Mouse (Mus musculus) embryonic stem cell, embryonic (primary cell): ENCODE measurements around the gene Alpk3.
"Not testable (repeated sequence)": the region's sequence is repeated elsewhere in the genome, so short reads cannot be mapped to it uniquely, and the experiment has no call there.

Source experiments
- CTCF ChIA-PET, 4 experiments: fragments of 300-600 bp in 2 of 4; fragments of 350-600 bp in 2 of 4; sonication (Branson Sonifier 250); formaldehyde crosslinking; loops; one replicate each; lab custom pipeline; 2022; ENCODE audit warnings: inconsistent platforms in 2 of 4; lab: Charles Lee
- POLR2A ChIA-PET, 4 experiments: fragments of 300-600 bp in 2 of 4; fragments of 350-600 bp in 2 of 4; sonication (Branson Sonifier 250); formaldehyde crosslinking; loops; one replicate each; lab custom pipeline; 2022; ENCODE audit warnings: antibody characterized with exemption in 4 of 4, inconsistent platforms in 1 of 4; lab: Charles Lee

Alpk3 gene

GRCm38 (mm10) chr7:81133941-81134340 is 76.5 kb downstream of the Alpk3 start:
- ChIA-PET CTCF (interaction anchor here (0.5 to 1.0 kb wide), 8 partner anchors 11 to 1557 kb away, joined by 3 to 6 read pairs (median 4); no protein-coding TSS in a partner anchor), POLR2A (interaction anchor here (0.5 to 10.6 kb wide), 31 partner anchors 8 to 629 kb away, joined by 3 to 176 read pairs (median 5); partner anchors contain the start of gene Ramac (in 1 of the 4))

- ChIA-PET POLR2A (interaction anchor here (0.5 to 10.6 kb wide), 33 partner anchors 9 to 628 kb away, joined by 3 to 176 read pairs (median 4); partner anchors contain the start of gene Ramac (in 1 of the 4)), CTCF (interaction anchor here (0.5 to 1.0 kb wide), 9 partner anchors 12 to 1558 kb away, joined by 3 to 6 read pairs (median 3); no protein-coding TSS in a partner anchor)
Measured at GRCm38 (mm10) chr7:81134614-81135067, 77.2 kb downstream of the Alpk3 start.

- CTCF ChIA-PET = interaction anchor here in 2 of 4 experiments (0.6 to 1.5 kb wide), 7 partner anchors 17 to 280 kb away, joined by 3 to 7 read pairs (median 4); partner anchors contain the start of gene Slc28a1 (in 1 of the 2)
- POLR2A ChIA-PET = interaction anchor here (0.6 to 10.6 kb wide), 51 partner anchors 9 to 626 kb away, joined by 3 to 176 read pairs (median 4); partner anchors contain the start of genes Slc28a1 (in 2 of the 4), Wdr73 (in 2 of the 4), Ramac (in 1 of the 4) and Rps17 (in 1 of the 4)
Measured at GRCm38 (mm10) chr7:81137292-81137691, 79.9 kb downstream of the Alpk3 start.

- ChIA-PET POLR2A (interaction anchor here in 3 of 4 experiments (0.6 to 10.6 kb wide), 13 partner anchors 7 to 238 kb away, joined by 3 to 176 read pairs (median 4); partner anchors contain the start of gene Wdr73 (in 1 of the 3)), CTCF (no interaction called here)
Measured at GRCm38 (mm10) chr7:81139100-81139499, 81.7 kb downstream of the Alpk3 start.

- ChIA-PET POLR2A (interaction anchor here in 3 of 4 experiments (0.7 to 10.6 kb wide), 12 partner anchors 11 to 431 kb away, joined by 3 to 176 read pairs (median 4); partner anchors contain the start of genes Wdr73 (in 1 of the 3) and Whamm (in 1 of the 3)), CTCF (no interaction called here)
Measured at GRCm38 (mm10) chr7:81139671-81140404, 82.4 kb downstream of the Alpk3 start.

- CTCF ChIA-PET = interaction anchor here in 3 of 4 experiments (0.7 to 2.3 kb wide), 9 partner anchors 13 to 284 kb away, joined by 3 to 9 read pairs (median 3); no protein-coding TSS in a partner anchor
- POLR2A ChIA-PET = interaction anchor here (0.5 to 10.6 kb wide), 135 partner anchors 9 to 1482 kb away, joined by 3 to 176 read pairs (median 4); partner anchors contain the start of genes Rps17 (in 3 of the 4), Sec11a (in 3 of the 4), Alpk3 (in 2 of the 4) and Ramac (in 2 of the 4)
Measured at GRCm38 (mm10) chr7:81141541-81141940, 84.1 kb downstream of the Alpk3 start.

- POLR2A ChIA-PET = interaction anchor here (0.6 to 10.6 kb wide), 12 partner anchors 9 to 80 kb away, joined by 3 to 176 read pairs (median 4); no protein-coding TSS in a partner anchor
- CTCF ChIA-PET = not testable (repeated sequence)
Measured at GRCm38 (mm10) chr7:81143056-81143455, 85.7 kb downstream of the Alpk3 start.

- POLR2A ChIA-PET = interaction anchor here in 3 of 4 experiments (0.8 to 7.0 kb wide), 8 partner anchors 8 to 188 kb away, joined by 3 to 176 read pairs (median 12); no protein-coding TSS in a partner anchor
- CTCF ChIA-PET = no interaction called here
Measured at GRCm38 (mm10) chr7:81149759-81150158, 92.4 kb downstream of the Alpk3 start.

GRCm38 (mm10) chr7:81151216-81151615 is 93.8 kb downstream of the Alpk3 start:
- CTCF ChIA-PET = no interaction called here
- POLR2A ChIA-PET = interaction anchor here (0.7 to 7.0 kb wide), 55 partner anchors 10 to 1023 kb away, joined by 3 to 176 read pairs (median 4); partner anchors contain the start of genes Nmb (in 1 of the 4), Sec11a (in 1 of the 4), Wdr73 (in 1 of the 4) and Zfp592 (in 1 of the 4)

- CTCF ChIA-PET = no interaction called here
- POLR2A ChIA-PET = interaction anchor here in 3 of 4 experiments (0.6 to 7.0 kb wide), 35 partner anchors 8 to 910 kb away, joined by 3 to 176 read pairs (median 6); partner anchors contain the start of genes Zscan2 (in 2 of the 3), Sec11a (in 1 of the 3), Wdr73 (in 1 of the 3) and Zfp592 (in 1 of the 3)
Measured at GRCm38 (mm10) chr7:81152306-81152705, 94.9 kb downstream of the Alpk3 start.

GRCm38 (mm10) chr7:81152826-81153225 is 95.4 kb downstream of the Alpk3 start:
- CTCF ChIA-PET = interaction anchor here in 2 of 4 experiments (0.6 to 1.2 kb wide), 5 partner anchors 12 to 299 kb away, joined by 3 to 4 read pairs (median 3); no protein-coding TSS in a partner anchor
- POLR2A ChIA-PET = interaction anchor here (0.5 to 7.0 kb wide), 40 partner anchors 11 to 1611 kb away, joined by 3 to 176 read pairs (median 6); partner anchors contain the start of genes Wdr73 (in 1 of the 4), Zfp592 (in 1 of the 4) and Zscan2 (in 1 of the 4)

GRCm38 (mm10) chr7:81153327-81153726 is 95.9 kb downstream of the Alpk3 start:
- POLR2A ChIA-PET = interaction anchor here (0.5 to 7.0 kb wide), 52 partner anchors 8 to 1611 kb away, joined by 3 to 176 read pairs (median 5); partner anchors contain the start of genes Slc28a1 (in 1 of the 4), Wdr73 (in 1 of the 4) and Zscan2 (in 1 of the 4)
- CTCF ChIA-PET = interaction anchor here in 2 of 4 experiments (0.6 to 1.2 kb wide), 9 partner anchors 13 to 300 kb away, joined by 3 to 5 read pairs (median 3); partner anchors contain the start of gene Zscan2 (in 1 of the 2)

- CTCF ChIA-PET = interaction anchor here (0.5 to 2.0 kb wide), 34 partner anchors 9 to 999 kb away, joined by 3 to 14 read pairs (median 4); partner anchors contain the start of genes Sec11a (in 2 of the 4), Alpk3 (in 1 of the 4) and Zscan2 (in 1 of the 4)
- POLR2A ChIA-PET = interaction anchor here (0.6 to 7.0 kb wide), 51 partner anchors 9 to 1088 kb away, joined by 3 to 176 read pairs (median 5); partner anchors contain the start of genes Slc28a1 (in 1 of the 4), Wdr73 (in 1 of the 4) and Zscan2 (in 1 of the 4)
Measured at GRCm38 (mm10) chr7:81154244-81154643, 96.8 kb downstream of the Alpk3 start.

GRCm38 (mm10) chr7:81154960-81155359 is 97.6 kb downstream of the Alpk3 start:
- ChIA-PET CTCF (interaction anchor here (0.5 to 2.0 kb wide), 60 partner anchors 10 to 603 kb away, joined by 3 to 15 read pairs (median 4); partner anchors contain the start of genes Sec11a (in 2 of the 4), Alpk3 (in 1 of the 4) and Zscan2 (in 1 of the 4)), POLR2A (interaction anchor here (0.6 to 7.0 kb wide), 47 partner anchors 8 to 1125 kb away, joined by 3 to 176 read pairs (median 4); partner anchors contain the start of genes Slc28a1 (in 1 of the 4) and Zscan2 (in 1 of the 4))
